Mouse (Mus musculus) heart, adult 9 months (tissue): ENCODE measurements around the gene Nf2.

Source experiments
- DNase-seq, 2 experiments: peaks; one replicate each; pipeline ENCODE4 v3.0.0; 2022; ENCODE audit warnings: low spot score in 2 of 2

Nf2 gene

DNA sequence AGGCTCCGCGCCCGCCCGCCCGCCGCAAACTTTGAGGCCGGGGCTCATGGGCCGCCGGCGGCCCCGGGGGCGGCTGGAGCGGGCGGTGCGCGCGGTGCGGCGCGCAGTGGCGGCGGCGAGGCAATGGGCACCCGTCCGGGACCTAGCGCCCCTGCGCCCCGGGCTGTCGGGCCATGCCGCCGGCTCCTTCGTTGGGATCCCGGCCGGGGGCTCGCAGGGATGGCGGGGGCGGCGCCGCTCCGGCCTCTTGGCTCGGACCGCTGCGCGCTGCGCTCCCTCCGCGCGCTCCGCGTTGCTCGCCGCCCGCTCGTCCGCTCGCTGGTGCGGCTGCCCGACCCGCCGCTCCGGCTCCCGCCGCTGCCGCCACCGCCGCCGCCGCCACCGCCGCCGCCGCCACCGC lies 102.6 kb downstream of the Nf2 start, which contains the start of gene Cabp7:
TSS of gene Cabp7 (minus strand) at position 46 of the 400 bp plus-strand sequence.
- DNase-seq: no peak

- no peak for DNase-seq
These were observed 103.4 kb downstream of the Nf2 start for GRCm38 (mm10) chr11:4745969-4746368.

DNA sequence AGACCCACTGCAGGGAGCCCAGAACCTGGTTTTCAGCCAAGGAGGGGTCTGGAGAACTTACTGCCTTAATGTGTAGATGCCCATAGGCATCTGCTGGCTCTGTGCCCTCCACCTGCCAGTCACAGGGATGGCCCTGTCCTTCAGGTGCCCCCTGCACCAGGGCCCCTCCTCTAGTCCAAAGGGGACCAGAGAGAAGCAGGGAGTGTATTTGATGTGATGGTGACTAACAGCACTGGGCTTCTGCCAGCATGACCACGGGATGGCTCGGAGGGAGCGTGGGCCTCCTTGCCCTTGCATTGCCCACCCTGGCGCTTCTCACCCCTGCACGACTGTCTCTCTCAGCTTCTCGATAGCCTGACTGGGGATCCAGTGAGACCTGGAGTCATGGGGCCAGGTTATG lies 104.6 kb downstream of the Nf2 start:
- DNase-seq: no peak

GRCm38 (mm10) chr11:4740785-4741184 lies 108.6 kb downstream of the Nf2 start:
- DNase-seq: no peak

GRCm38 (mm10) chr11:4738719-4739118 lies 110.6 kb downstream of the Nf2 start:
- DNase-seq: no peak

DNA sequence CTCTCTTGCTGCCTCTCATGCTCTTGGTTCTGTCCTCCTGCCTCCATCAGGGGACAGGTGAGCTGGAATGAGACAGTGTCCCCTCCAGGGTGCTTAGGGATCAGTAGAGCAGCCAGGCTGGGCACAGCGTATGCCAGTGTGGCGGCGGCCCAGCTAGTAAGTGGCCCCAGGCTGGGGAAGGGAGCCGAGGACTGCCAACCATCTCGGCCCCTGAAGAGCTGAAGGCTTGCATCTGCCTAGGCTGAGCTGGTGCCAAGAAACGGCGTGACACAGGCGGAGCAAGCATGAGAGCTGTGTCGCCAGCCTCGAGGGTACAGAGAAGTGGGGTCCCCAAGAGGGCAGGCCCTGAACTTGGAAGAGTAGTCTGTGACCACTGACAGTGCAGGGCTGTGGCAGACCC lies 111.7 kb downstream of the Nf2 start:
- DNase-seq: no peak

GRCm38 (mm10) chr11:4736355-4736754 lies 113.0 kb downstream of the Nf2 start:
- no peak for DNase-seq

DNA sequence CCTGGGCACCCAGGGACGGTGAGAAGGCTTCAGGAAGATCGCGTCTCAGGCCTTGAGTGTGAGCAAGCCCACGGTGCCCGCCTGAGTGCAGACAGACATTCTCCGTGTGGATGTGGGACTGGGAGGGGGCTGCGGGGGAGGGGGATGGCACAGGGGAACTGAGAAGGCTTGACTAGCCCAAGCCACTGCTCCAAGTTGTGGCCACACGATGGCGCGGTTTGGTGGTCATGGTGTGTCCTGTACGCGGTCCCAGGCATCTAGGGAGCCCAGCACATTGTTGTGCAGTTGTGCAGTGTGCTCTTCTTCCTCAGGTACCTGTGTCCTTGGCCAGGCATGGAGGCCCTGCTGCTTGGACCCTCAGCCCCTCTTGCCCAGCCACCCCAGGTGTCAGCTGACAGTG lies 115.2 kb downstream of the Nf2 start:
- DNase-seq: no peak

DNA sequence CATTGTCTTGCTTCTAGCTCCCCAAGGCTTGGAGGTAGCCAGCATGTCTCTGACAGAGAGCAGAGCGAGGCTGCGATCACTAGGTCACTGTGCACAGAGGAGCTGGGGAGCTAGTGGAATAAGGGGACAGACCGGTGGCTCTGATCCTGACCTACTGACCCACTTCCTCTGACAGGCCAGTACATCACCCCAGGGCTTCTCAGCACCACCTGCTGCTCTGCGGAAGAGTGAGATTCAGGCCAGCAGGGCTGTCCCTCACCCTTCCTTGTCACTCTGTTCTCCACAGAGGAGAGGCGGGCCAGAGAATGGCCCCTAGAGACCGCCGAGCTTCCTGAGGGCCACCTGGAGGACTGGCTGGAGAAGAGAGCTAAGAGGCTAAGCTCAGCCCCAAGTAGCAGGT lies 117.6 kb downstream of the Nf2 start:
- no peak for DNase-seq

DNA sequence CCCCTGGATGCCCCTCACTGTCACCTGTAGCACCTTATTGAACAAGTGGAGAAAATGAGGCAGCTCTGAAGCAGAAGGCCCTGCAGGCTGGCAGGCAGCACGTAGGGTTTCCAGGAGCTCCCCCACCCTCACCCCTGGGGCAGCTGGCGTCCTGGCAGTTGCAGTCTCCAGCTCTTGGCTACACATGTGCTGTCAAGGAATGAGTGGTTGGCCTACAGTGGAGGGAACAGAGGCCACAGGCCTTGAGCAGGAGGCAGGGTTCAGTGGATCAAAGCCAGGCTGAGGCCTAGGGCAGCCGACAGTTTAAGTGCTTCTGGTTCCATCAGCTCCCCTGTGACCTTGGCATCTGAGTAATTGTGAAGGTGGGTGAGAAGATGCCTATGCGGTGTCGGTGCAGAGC lies 118.4 kb downstream of the Nf2 start:
- no peak for DNase-seq

GRCm38 (mm10) chr11:4730096-4730495 lies 119.2 kb downstream of the Nf2 start:
- no peak for DNase-seq

DNA sequence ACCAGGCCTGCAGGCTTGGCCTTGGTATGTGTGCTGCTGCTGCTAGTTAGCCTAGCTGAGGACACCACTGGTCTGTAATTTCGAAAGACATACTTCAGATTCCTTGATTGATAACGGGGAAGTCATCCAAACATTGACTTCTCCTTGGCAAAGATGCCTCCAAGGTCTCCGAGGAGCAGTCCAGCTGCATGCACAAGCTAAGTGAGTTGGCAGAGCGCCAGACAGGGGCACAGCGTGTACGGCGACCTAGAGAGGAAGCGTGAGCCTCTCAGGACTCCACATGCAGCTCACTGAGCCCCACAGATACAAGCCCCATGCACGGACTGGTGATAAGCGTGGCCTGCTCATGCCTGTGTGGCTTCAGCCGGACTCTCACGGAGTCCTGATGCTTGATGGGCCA lies 119.7 kb downstream of the Nf2 start:
- no peak for DNase-seq

DNA sequence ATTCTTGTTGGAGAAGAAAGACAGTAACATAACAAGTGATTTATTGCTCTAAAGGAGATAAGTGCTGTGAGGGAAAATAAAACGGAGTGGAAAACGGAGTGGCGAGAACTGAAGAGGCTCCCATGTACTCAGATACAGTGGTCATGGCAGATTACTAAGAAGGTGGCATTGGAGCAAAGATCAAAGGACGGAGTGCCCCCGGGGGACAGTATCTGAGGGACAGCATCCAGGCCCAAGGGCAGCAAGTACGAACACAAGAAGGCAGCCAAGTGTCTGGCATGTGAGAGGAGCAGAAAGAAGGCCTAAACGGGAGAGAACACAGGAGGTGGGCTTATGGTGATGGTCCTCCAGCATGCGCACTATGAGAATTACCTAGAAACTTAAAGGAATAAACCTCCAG lies 127.6 kb downstream of the Nf2 start:
- DNase-seq: no peak

DNA sequence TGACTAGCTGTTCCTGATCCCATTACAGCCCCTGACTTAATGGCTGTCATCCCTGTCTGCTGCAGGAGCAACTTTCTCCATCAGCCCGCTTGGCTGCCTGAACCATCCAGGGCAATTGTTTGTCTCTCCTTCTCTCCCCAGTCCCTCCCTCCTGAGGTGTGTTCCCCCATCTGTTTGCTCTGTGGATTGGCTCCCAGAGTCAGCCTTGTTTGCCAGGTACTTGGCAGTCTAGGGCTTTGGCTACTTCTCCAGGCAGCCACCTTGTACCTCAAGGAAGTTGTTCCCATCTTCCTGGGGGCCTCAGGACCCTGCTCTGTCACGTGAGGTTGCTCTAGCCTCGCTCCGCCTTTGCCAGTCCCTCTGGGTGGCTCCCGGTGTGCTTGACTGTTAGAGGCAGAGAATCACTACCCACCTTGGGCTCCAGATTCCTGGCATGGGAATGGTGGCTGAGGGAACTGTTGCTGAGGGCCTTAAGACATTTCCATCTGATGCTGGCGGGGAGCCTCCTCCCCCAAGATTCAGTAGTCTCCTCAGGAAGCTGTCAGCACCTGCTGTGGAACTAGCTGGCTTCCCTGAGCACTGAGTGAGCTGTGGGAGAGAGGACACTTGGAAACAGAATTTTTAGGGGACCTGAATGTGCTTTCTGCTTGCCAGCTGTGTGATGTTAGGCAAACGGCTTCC lies 128.3 kb downstream of the Nf2 start:
- no peak for DNase-seq

- DNase-seq: no peak
These were observed 128.9 kb downstream of the Nf2 start for GRCm38 (mm10) chr11:4720393-4720792.

DNA sequence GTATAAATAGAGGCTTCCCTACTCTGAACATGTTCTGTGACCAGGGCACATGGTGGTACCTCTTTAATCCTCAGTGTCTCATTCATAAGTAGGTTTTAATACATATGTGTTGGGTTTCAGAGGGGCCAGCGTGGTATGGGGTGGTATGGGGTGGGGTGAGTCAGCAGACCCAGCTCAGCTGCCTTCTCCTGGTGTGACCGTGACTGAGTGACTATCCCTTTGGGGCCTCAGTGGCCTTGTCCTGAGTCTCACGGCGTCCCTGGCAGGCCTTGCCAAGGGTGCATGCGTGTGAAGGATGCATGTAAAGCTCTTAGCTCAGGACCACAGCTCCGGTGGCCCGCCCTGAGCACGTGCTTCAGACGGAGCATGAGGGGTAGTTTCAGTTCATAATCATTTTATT lies 129.4 kb downstream of the Nf2 start:
- no peak for DNase-seq

- DNase-seq: no peak
These were observed 130.8 kb downstream of the Nf2 start for GRCm38 (mm10) chr11:4718548-4718947.

DNA sequence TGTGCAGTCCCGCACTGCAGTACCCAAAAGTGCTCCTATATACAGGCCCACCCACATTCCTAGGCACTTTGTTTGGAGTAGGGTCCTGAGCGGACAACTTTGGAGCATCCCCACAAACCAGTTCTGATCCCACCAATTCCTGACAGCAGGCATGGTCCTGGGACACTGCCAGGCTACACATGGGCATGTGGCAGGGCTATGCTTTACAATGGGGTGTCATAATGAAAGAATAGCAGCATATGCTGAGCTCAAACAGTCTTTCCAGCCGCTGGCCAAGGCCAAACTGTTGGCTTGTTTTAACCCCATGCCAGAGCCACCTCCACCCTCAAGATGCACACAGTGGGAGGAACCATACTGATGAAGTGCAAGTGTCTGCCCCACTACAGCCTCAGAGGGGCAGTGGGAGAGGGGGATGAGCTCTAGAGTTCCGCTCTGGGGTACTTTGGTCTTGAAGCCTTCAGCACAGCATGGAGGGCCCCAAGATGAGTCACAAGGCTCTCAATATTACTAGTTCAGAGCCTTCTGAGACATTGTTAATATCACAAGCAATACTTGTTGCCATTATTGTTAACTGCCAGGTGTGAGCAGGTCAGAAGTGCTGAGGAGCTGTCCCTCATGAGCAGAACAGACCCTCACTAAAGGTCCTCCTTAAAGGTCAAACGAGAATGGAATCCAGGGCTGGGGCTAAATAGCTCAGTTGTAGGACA lies 132.7 kb downstream of the Nf2 start:
- DNase-seq: no peak
